Mouse (Mus musculus) kidney, adult 8-10 months (tissue): ENCODE measurements around the gene Zfp770.
A peak's percentile ranks its signal among the peaks of the same experiment; 100 is the strongest.
"Not testable (repeated sequence)": the region's sequence is repeated elsewhere in the genome, so short reads cannot be mapped to it uniquely, and the experiment has no call there.

Experiments used
- DNase-seq, 2 experiments: peaks; one replicate each; pipeline ENCODE4 v3.0.0; 2022

Zfp770 gene

GRCm38 (mm10) chr2:114200932-114201559, at the start of gene Zfp770:
Gene Zfp770 (minus strand): TSS chr2:114201469.
- DNase-seq: peak; percentile 65 to 83

DNA sequence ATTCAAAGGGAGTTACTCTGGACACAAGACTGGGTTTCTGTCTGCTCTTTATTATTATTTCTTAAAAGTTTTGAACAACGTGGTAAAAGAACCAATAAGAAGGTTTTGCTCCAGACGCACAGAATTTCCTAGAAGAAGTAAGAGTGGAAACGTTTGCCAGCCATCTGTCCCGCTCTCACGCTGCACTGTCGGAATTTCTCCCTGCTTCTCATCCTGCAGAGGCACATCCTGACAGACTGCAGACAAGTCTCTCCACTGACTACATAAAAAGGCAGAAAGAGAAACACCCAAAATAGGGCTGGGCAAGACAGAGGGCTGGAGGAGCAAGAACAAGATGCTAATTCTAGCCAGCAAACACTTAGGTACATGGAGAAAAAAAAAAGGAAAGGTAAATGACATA, 48.2 kb upstream of the Zfp770 start:
- DNase-seq: no peak

DNA sequence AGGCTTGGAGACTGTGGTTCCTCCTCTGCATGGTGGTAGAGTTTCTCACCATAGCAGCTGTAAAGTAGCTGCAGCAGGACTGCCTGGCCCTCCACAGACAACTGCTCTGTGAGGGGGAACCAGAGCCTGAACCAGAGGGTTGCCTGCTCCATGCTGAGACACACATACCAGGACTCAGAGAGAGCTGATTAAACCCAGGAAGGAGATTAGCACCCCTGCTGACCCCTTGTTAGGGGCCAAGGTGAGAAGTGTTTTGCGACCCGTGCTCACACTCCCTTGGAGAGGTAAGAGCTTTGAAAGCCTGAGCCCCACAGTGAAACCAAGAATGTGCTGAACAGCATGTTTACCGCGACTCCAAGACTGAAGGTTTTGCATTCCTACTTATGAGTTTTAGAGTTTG, 36.4 kb upstream of the Zfp770 start:
- no peak for DNase-seq

- no peak for DNase-seq
Measured at GRCm38 (mm10) chr2:114236566-114236965, 35.3 kb upstream of the Zfp770 start.

GRCm38 (mm10) chr2:114235584-114235983, 34.3 kb upstream of the Zfp770 start:
- DNase-seq: no peak

DNA sequence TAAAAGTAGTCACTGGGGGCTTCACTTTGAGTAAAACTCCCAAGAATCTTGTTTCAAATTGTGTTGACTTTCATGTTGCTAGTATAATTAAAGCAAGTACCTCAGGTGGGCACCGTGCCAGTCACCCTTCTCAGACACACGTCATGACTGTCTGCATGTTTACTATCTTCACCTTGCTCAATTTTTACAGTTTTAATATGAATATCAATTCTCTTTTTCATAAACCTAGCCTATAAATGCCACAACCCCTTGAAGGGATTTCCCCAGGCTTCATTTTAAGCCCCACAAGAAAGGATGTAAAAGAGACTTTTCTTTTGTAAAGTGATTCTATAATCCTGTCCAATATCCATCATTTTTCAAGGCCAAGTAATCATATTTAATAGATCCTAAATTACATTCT, 30.0 kb upstream of the Zfp770 start:
- no peak for DNase-seq

DNA sequence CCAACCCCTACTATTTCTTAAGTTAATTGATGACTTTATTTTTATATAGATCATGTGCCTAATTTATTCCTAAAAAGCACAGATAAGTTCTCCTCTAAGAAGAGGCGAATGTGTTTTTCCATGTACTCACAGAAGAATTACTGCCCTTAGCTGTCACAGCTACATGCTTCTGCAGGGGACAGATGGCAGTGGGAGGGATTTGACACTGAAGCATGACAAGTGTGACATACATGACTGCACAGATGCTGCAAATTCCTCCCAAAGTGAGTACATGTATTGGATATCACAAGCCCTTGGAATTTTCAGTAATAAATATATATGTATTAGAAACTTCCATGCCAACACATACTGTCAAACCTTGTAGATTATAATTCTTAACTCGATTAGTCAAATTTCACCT, 27.4 kb upstream of the Zfp770 start:
- DNase-seq: no peak

DNA sequence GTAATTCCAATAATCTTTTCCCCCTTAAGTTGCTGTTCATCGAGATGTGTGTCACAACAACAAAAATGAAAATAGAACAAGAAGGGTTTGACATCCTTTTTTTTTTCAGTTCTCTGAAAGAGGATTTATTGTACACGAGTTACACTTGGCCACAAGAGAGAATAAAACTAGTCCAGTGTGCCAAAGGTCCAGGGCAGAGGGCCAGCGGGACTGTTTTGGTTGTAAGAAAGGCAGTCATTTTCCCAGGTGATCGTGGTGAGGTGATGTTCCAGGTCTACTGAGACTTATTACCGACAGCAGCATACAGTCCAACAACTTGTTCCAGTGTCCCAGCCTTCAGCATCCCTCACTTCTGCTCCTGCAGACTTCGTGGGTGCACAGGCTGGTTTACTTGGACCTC, 3.8 kb upstream of the Zfp770 start:
- peak in 1 of 2 experiments; percentile 8 for DNase-seq

GRCm38 (mm10) chr2:114201574-114201973, 305 bp upstream of the Zfp770 start:
- DNase-seq: no peak

DNA sequence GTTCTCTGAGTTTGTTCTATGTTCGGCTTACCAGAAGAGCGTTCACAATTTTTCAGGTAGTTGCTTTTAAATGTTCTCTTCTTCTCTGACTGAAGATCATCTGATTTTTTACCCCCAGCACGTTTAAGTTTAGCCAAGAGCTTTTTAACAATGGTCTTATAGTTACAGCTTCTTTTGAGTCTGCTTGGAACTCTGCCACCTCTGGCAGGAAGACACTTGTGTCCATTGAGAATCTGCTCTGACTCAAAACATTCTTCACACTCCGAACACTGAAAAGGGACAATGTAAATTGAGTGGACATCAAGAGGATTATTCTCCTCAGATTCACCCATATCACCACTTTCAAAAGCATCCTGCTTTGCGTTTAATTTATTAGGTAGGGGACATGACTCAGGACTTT, 4.8 kb downstream of the Zfp770 start:
- DNase-seq: no peak

DNA sequence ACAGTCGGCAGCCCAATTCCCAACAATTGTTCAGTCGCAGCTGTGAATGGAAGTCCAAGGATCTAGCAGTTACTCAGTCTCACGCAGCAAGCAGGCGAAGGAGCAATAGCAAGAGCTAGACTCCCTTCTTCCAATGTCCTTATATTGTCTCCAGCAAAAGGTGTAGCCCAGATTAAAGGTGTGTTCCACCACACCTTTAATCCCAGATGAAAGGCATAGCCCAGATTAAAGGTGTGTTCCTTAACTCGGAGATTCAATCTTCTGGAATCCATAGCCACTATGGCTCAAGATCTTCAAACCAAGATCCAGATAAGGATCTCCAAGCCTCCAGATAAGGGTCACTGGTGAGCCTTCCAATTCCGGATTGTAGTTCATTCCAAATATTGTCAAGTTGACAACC, 14.3 kb downstream of the Zfp770 start, which contains the start of gene Aqr:
TSS of gene Aqr (minus strand) at position 101 of the 400 bp plus-strand sequence.
- DNase-seq: not testable (repeated sequence)

- no peak for DNase-seq
Measured at GRCm38 (mm10) chr2:114177802-114178733, 23.2 kb downstream of the Zfp770 start.

DNA sequence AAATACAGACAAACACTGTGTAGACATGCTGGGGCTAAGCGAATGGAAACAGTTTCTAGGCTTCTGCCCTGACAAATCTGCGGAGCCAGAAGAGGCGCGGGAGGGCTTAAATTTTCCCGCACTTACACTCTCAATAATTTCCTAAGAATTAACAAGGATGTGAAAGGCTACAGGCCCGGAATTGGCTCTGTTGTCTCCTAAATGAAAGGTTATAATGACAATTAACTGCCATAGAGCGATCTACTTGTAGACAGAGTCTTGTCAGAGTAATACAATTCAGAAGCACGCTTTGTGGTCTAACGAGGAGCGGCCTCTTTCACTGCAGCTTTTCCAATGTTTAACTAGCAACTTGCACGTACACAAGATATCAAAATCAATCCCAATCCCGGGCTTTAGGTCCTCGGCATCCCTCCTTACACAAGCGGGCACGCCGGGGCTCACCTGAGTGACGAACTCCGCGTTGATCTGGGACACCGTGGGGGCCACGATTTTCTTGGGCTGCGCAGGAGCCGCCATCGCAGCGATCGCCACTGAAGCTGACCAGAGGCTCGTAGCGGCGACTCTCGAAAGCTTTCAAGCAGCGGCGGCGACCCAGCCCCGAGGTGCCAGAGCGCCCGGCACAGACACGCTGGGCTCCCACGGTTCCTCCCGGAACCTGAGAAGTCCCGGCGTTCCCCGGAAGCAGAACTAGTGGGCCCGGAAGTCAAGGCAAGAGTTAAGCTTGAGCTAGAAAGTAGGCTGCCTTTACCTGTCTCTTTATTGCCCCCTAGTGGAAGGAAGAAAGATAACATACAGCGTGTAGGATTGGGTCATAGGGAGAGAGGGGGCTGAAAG, 26.4 kb downstream of the Zfp770 start:
- peak; percentile 83 to 84 for DNase-seq

GRCm38 (mm10) chr2:114173248-114173647, 28.0 kb downstream of the Zfp770 start:
- DNase-seq: no peak

DNA sequence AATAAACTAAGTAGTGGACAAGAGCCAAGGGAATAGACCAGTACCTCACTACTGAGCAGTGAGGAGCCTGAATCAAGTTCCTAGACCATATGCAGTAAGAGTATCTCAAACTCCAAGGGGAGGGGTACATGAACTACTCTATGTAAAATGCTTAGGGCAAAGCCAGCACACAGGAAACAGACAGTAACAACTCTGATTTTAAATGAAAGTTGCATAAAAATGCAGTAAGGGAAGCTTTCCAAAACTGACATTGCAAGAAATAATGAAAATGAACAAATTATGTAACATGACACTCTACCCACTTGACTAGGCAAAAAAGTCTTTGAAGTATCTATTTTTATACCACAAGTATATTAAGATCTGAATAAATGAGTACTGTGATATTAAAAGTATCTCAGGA, 33.4 kb downstream of the Zfp770 start:
- DNase-seq: no peak

GRCm38 (mm10) chr2:114161978-114162377, 39.3 kb downstream of the Zfp770 start:
- DNase-seq: no peak

- DNase-seq: no peak
Measured at GRCm38 (mm10) chr2:114157345-114157744, 43.9 kb downstream of the Zfp770 start.

DNA sequence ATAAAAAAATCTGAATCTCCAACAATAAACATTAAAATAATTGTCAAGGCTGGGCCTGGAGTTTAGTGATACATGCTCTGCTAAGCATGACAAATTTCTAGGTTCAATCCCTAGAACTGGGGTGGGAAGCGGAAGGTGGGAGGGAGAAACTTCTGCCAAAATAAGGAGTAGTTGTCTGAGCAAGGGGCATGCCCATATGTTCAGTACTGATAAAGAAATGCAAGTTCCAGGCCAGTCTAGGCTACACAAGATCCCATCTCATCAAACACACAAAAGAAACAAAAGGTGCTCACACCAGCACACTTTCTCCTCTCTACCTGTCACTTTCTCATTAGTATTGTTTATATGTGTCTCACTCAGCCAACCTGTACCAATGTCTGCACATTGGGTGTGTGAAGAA, 44.6 kb downstream of the Zfp770 start:
- no peak for DNase-seq

- DNase-seq: no peak
Measured at GRCm38 (mm10) chr2:114153247-114153646, 48.0 kb downstream of the Zfp770 start.

GRCm38 (mm10) chr2:114146864-114147458, 54.3 kb downstream of the Zfp770 start:
- no peak for DNase-seq

DNA sequence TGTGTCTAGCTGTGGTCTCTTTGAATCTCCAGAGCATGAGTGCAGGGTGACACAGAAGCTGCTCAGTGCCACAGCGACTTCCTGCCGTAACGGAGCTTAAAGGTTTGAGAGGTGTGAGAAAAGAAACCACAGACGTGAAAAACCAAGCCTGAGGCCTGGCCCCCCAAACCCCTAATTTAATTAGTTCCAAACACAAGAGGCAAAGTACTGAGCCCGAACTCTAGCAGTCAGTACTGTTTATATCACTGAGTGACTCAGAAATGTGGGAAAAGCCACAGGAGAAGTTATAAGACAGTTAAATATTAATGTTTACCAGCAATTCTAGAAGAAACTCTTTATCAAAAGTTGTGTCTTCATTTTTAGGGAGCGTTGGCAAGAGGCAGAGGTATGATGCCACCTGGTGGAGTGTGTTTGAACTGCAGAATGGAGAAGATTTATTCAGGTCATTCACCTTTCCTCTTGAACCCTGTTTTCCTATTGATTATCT, 55.9 kb downstream of the Zfp770 start:
- DNase-seq: peak in 1 of 2 experiments; percentile 39

DNA sequence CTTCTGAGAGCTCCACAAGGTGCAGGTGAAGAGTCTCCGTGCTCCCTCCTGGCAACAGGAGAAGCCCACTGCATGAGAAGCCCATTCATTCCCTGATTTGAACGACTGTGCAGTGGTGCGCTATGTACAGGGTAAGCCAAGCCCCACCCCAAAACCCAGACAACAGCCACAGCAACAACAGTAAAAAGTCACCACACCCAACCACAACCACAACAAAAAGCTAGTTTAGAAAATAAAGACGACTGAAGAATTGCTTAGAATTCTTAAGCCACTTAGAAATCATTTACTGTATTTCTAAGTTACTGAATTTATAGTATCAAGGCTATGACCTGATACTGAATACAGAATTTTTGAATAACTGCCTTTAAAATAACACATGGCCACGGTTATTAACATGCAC, 56.4 kb downstream of the Zfp770 start:
- no peak for DNase-seq

DNA sequence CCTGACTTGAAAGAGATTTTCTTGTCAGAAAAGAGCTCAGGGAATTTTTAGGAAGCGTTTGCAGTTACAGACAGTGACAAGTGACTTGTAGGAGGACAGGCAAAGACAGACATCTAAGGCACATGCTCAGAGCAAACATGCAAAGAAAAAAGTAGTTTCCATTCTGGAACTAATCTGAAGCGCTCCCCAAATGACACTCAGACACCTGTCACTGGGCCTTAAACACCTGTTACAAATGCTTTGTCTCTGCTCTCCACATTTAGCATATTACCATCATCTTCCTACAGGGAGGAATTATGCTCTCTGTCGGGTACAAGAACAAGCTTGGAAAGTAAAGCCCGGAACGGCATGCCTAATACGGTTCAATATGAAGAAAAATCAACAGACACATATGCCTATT, 57.4 kb downstream of the Zfp770 start:
- no peak for DNase-seq
